Mouse (Mus musculus) testis, adult 2 months (tissue): Measurements from ENCODE around the gene Acrbp. TPM values are rescaled to one million over a fixed set of nuclear protein-coding genes. Genes with fewer than 3 reads are reported as not detected.

ENCODE experiments used
- H3K27ac ChIP-seq: fragments of 200-500 bp; 2 replicates; pipeline ENCODE4 v1.5.1; 2012; ENCODE audit warnings: low read depth, low read length; ENCODE audit not compliant: control insufficient read depth, insufficient read depth
- H3K27me3 ChIP-seq: fragments of 200-500 bp; 2 replicates; pipeline ENCODE4 v1.6.1; 2012; ENCODE audit warnings: mild to moderate bottlenecking, low read length, moderate library complexity; ENCODE audit not compliant: control insufficient read depth, insufficient read depth
- H3K36me3 ChIP-seq: fragments of 200-500 bp; 2 replicates; pipeline ENCODE4 v1.6.1; 2012; ENCODE audit warnings: mild to moderate bottlenecking, low read length; ENCODE audit not compliant: control insufficient read depth, insufficient read depth
- H3K4me1 ChIP-seq: fragments of 200-500 bp; 2 replicates; pipeline ENCODE4 v1.6.1; 2012; ENCODE audit warnings: low read length; ENCODE audit not compliant: control insufficient read depth, insufficient read depth
- H3K4me3 ChIP-seq: fragments of 200-500 bp; 2 replicates; pipeline ENCODE4 v1.5.1; 2012; ENCODE audit warnings: low read depth, mild to moderate bottlenecking, low read length, moderate library complexity, mixed read lengths; ENCODE audit not compliant: control insufficient read depth
- CTCF ChIP-seq: fragments of 200-500 bp; IDR thresholded peaks from 2 replicates; pipeline ENCODE4 v1.5.1; 2012; ENCODE audit warnings: low read depth, mild to moderate bottlenecking, inconsistent platforms, low read length, moderate library complexity; ENCODE audit not compliant: control insufficient read depth, insufficient read depth, insufficient replicate concordance
- POLR2A ChIP-seq: fragments of 200-500 bp; IDR thresholded peaks from 2 replicates; pipeline ENCODE4 v1.6.1; 2012; ENCODE audit warnings: low read depth, mild to moderate bottlenecking, inconsistent platforms, low read length, moderate library complexity; ENCODE audit not compliant: control insufficient read depth
- polyA plus RNA-seq: library from polyadenylated mRNA; depleted of rRNA; stranded (reverse); fragments of >200 nt; gene quantifications from 2 replicates; pipeline ENCODE4 v1.2.3, GENCODE M21; 2012; rRNA removed

Acrbp gene
- polyA plus RNA-seq, 1 experiment = 1,947 TPM

DNA sequence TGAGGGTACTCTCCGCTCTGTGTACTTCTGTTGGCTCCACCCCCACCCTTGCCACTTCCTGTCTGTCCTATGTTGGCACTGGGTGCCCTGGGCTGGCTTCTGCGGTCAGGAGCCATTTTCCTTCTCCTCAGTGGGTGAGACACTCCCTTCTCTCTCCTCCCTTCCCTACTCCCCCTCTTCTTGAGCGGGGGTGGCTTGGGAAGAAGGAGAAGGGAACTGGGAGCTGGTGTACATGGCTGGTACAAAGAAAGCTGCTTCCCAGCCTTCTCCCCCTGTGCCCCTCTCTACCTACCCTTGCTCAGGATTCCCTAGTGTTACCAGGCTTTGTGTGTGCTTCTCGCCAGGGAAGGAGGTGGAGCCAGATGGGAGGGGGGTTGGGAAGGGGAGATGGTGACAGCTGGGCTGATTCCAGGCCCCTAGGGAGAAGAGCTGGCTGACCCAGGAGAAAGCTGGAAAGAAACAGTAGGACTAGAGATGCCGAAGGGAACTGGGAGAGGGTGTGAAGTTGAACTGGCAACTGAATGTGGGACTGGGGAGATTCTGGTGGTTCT lies 50.0 kb downstream of the Acrbp start:
- Histone ChIP-seq H3K4me3 (peak overlapping the region; percentile 12), H3K36me3 (peaks cover 3% of the 10 kb centered on the region), H3K27me3 (no peaks in the 10 kb centered on the region), H3K4me1 (peaks cover 23% of the 10 kb centered on the region), H3K27ac (no peak overlapping the region)
- no peak for TF ChIP-seq CTCF
- TF ChIP-seq POLR2A = 0 out of 2 replicates have a peak, but pooled peaks have one; percentile 20

DNA sequence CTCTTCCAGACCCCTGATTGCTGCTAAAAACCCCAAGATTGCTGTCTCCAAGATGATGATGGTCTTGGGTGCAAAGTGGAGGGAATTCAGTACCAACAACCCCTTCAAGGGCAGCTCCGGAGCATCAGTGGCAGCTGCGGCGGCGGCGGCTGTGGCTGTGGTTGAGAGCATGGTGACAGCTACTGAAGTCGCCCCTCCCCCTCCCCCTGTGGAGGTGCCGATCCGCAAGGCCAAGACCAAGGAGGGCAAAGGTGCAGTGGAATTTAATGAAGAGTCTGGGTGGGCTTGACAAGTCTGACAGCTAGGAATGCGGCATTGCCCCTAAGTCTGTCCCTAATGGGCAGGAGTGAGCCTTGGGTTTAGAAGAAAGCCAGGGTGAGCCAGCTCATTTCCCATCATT lies 52.0 kb downstream of the Acrbp start:
- TF ChIP-seq CTCF = no peak
- TF ChIP-seq POLR2A = no peak
- Histone ChIP-seq H3K27ac (no peak overlapping the region), H3K36me3 (peaks cover 7% of the 10 kb centered on the region), H3K27me3 (no peaks in the 10 kb centered on the region), H3K4me3 (no peak overlapping the region), H3K4me1 (peaks cover 19% of the 10 kb centered on the region)

DNA sequence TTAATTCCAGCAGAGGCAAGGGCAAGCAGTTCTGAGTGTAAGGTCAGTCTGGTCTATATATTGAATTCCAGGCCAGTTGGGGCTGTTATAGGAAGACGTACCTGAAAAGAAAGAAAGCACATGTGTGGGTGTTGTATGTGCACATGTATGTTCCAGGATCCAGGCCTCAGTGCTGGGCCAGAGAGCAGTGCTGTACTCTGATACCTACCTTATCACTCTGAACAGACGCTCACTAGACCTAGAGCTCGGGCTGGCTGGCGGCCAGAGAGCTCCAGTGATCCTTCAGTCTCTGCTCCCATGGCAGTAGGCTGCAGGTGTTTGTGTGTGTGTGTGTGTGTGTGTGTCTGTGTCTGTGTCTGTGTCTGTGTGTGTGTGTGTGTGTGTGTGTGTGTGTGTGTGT lies 54.7 kb downstream of the Acrbp start:
- TF ChIP-seq CTCF (no peak), POLR2A (no peak)
- no peak overlapping the region for H3K27ac ChIP-seq
- H3K4me1 ChIP-seq = peaks cover 5% of the 10 kb centered on the region; the same call in 1 of the 2 replicates
- H3K36me3 ChIP-seq = peaks cover 10% of the 10 kb centered on the region
- H3K27me3 ChIP-seq = no peaks in the 10 kb centered on the region
- no peak overlapping the region for H3K4me3 ChIP-seq

DNA sequence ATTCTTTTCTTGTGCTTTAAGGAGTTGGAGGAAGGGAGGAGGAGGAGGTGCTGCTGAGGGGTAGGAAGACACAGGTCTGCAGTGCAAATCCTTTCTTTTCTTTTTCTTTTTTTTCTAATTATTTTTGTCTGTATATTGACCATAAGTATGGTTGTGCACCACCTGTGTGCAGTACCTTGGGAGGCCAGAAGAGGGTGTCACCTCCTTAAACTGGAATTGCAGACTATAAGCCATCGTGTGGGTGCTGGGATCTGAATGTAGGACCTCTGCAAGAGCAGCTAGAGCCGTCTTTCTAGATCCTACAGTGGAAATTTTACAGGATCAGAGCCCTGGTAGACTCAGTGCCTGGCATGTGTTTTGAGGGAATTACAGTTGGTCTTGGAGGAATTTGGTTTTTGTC lies 58.2 kb downstream of the Acrbp start:
- no peak for TF ChIP-seq CTCF
- no peak for TF ChIP-seq POLR2A
- Histone ChIP-seq H3K4me1 (no peaks in the 10 kb centered on the region), H3K36me3 (peaks cover 10% of the 10 kb centered on the region), H3K27ac (no peak overlapping the region), H3K4me3 (no peak overlapping the region), H3K27me3 (no peaks in the 10 kb centered on the region)

DNA sequence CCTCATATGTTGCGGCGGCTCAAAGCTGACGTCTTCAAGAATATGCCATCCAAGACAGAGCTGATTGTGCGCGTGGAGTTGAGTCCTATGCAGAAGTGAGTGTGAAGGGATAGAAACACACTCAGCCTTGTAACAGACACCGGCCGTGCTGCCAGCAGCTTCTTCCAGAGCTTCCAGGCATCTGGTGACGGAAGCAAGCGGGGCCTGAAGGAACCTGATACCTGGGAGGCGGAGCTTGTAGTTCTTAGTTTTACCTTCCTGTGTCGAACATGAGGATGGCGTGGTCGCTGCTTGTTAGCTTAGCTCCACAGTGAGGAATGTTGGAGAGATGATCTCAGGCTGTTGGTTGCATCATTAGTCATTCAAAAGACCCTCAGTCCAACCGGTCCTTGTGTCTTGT lies 59.9 kb downstream of the Acrbp start:
- Histone ChIP-seq H3K36me3 (peaks cover 8% of the 10 kb centered on the region), H3K4me3 (no peak overlapping the region), H3K27ac (no peak overlapping the region), H3K27me3 (no peaks in the 10 kb centered on the region), H3K4me1 (no peaks in the 10 kb centered on the region)
- no peak for TF ChIP-seq CTCF
- no peak for TF ChIP-seq POLR2A

DNA sequence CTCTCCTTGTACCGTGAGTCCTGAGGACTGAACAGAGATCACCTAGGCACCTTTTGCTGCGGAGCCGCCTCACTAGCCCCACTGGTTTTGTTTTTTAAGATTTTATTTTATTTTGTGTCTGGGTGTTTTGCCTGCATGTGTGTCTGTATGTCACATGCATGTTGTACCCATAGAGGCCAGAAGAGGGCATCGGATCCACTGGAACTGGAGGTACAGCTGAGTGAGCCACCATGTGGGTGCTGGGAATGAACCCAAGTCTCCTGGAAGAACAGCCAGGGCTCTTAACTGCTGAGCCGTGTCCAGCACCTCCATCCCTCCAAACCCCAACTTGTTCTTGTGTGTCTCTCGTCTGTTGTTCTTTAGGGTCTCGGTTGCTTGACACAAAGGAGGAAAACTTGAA lies 61.4 kb downstream of the Acrbp start:
- Histone ChIP-seq H3K4me1 (no peaks in the 10 kb centered on the region), H3K27me3 (no peaks in the 10 kb centered on the region), H3K36me3 (peaks cover 5% of the 10 kb centered on the region), H3K27ac (no peak overlapping the region), H3K4me3 (no peak overlapping the region)
- TF ChIP-seq POLR2A (no peak), CTCF (no peak)

DNA sequence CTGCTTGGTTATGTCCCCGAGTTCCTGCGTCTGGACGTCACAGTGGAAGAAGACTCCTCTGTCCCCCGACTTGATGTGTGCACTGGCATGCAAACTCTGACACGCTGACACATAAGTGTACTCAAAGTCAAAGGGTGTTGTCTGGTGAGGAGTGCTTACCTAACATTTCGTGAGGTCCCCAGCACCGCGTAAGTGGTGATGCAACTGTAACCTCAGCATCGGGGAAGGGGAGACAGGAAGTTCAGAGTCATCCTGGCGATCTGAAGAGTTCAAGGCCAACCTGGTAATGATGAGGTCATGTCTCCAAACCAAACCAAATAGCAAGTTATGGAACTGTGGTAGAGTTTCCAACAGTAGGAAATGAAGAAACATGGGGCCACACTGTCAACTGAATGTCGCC lies 63.1 kb downstream of the Acrbp start:
- no peak for TF ChIP-seq POLR2A
- H3K36me3 ChIP-seq = peaks cover 5% of the 10 kb centered on the region
- no peak overlapping the region for H3K4me3 ChIP-seq
- no peaks in the 10 kb centered on the region for H3K27me3 ChIP-seq
- no peak overlapping the region for H3K27ac ChIP-seq
- no peaks in the 10 kb centered on the region for H3K4me1 ChIP-seq

Other genes starting within 250 kb of the Acrbp start
- gene Spsb2, start 241.0 kb upstream of the Acrbp start, polyA plus RNA-seq = 63.6 and 78.1 TPM in 2 replicates
- 471 and 473 TPM in 2 replicates for gene Tpi1, start 235.4 kb upstream of the Acrbp start, polyA plus RNA-seq
- gene Usp5, start 220.2 kb upstream of the Acrbp start, polyA plus RNA-seq = 37.4 and 41.2 TPM in 2 replicates
- gene Cdca3, start 220.1 kb upstream of the Acrbp start, polyA plus RNA-seq = 218 and 250 TPM in 2 replicates
- gene Gnb3, start 209.4 kb upstream of the Acrbp start, polyA plus RNA-seq = 0.07 TPM in 1 of 2 replicates, not detected in the other
- 1.5 and 2.8 TPM in 2 replicates for gene P3h3, start 191.9 kb upstream of the Acrbp start, polyA plus RNA-seq
- gene Gpr162, start 185.7 kb upstream of the Acrbp start, polyA plus RNA-seq = 9.0 and 9.6 TPM in 2 replicates
- 0.53 and 0.67 TPM in 2 replicates for gene Cd4, start 161.5 kb upstream of the Acrbp start, polyA plus RNA-seq
- 0.11 and 0.12 TPM in 2 replicates for gene Lag3, start 138.0 kb upstream of the Acrbp start, polyA plus RNA-seq
- 142 and 168 TPM in 2 replicates for gene Ptms, start 129.6 kb upstream of the Acrbp start, polyA plus RNA-seq
- 75.4 and 76.5 TPM in 2 replicates for gene Mlf2, start 118.3 kb upstream of the Acrbp start, polyA plus RNA-seq
- gene Cops7a, start 84.2 kb upstream of the Acrbp start, polyA plus RNA-seq = 387 and 413 TPM in 2 replicates
- 0.23 and 0.38 TPM in 2 replicates for gene Pianp, start 53.0 kb upstream of the Acrbp start, polyA plus RNA-seq
- 50.2 and 53.1 TPM in 2 replicates for gene Zfp384, start 40.5 kb upstream of the Acrbp start, polyA plus RNA-seq
- 11.3 and 11.8 TPM in 2 replicates for gene Ing4, start 9.9 kb upstream of the Acrbp start, polyA plus RNA-seq
- 0.31 and 0.32 TPM in 2 replicates for gene Lpar5, start 18.2 kb downstream of the Acrbp start, polyA plus RNA-seq
- gene Chd4, start 46.3 kb downstream of the Acrbp start, polyA plus RNA-seq = 42.5 and 43.0 TPM in 2 replicates
- gene Nop2, start 82.2 kb downstream of the Acrbp start, polyA plus RNA-seq = 24.5 and 26.2 TPM in 2 replicates
- gene Iffo1, start 95.6 kb downstream of the Acrbp start, polyA plus RNA-seq = 60.9 and 62.9 TPM in 2 replicates
- 274 and 379 TPM in 2 replicates for gene Gapdh, start 116.8 kb downstream of the Acrbp start, polyA plus RNA-seq
- 100 and 109 TPM in 2 replicates for gene Ncapd2, start 142.0 kb downstream of the Acrbp start, polyA plus RNA-seq
- gene Mrpl51, start 142.1 kb downstream of the Acrbp start, polyA plus RNA-seq = 171 and 194 TPM in 2 replicates
- 10.3 and 11.3 TPM in 2 replicates for gene Vamp1, start 165.9 kb downstream of the Acrbp start, polyA plus RNA-seq
- gene Tapbpl, start 182.2 kb downstream of the Acrbp start, polyA plus RNA-seq = 8.0 and 9.3 TPM in 2 replicates
- 0.23 and 0.70 TPM in 2 replicates for gene Cd27, start 187.3 kb downstream of the Acrbp start, polyA plus RNA-seq
- 2,638 and 2,960 TPM in 2 replicates for gene Tuba3a, start 236.4 kb downstream of the Acrbp start, polyA plus RNA-seq